Mouse (Mus musculus) liver, embryonic 14.5 days (tissue): ENCODE data around the gene Rnaseh2c.

Source experiments
- CTCF ChIP-seq: IDR thresholded peaks from 2 replicates; pipeline ENCODE4 v1.5.1; 2016; ENCODE audit warnings: antibody characterized with exemption, low read depth, control low read depth
- EP300 ChIP-seq: IDR thresholded peaks from 2 replicates; pipeline ENCODE4 v1.6.1; 2016; ENCODE audit warnings: antibody characterized with exemption, low read depth

DNA sequence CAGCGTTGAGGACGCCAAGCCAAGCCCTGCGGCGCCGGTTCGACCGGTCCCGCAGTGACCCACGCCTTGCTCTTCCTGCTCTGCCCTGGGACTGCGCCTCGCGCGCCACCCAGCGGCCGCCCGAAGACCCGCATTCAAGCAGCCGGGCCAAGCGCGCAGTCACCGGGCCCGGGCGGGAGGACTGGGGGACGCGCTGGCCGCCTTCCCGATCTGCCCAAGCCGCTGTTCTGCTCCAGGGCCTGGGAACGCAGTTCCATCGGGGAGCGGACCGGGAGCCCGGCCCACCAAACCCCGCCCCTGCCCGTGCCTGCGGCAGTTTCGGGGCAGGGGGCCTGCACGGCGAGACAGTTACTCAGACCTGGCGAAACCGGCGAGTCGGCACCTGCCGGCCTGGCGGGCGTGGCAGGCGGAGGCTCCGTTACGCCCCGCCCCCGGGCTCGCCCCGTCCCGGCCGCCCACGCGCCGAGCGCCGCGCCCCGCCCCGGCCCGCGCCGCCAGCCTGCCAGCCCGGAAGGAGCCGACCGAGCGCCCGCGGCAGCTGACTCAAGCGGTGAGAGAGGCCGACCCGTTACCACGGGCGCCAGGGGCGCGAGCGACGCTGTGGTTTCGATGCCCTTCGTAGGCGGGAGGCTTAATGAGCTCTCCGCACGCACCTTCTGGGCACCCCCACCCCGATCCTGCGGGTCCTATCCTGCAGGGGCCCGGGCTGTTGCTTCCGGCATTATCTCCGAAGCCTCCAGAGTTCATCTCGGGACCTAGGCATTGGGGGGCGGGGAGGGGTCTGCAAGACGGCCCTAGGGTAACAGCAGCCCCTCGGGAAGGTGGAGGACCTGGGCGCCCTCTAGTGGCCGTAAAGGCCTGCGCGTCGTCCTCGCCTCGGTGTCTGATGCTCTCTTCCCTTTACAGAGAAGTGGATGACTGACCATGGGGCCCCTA is 33.9 kb upstream of the Rnaseh2c start, which contains the start of gene Ap5b1:
- TF ChIP-seq CTCF, result peak; percentile 98
- TF ChIP-seq EP300, result no peak
